Mouse (Mus musculus) ES-CJ7 (cell line): ENCODE measurements around the gene Gm49388.
"Not testable (repeated sequence)": the region's sequence is repeated elsewhere in the genome, so short reads cannot be mapped to it uniquely, and the experiment has no call there.

Experiments
- DNase-seq: peaks from one replicate; pipeline ENCODE4 v3.0.0; 2011; ENCODE audit warnings: low read depth, low spot score

Gene Gm49388

DNA sequence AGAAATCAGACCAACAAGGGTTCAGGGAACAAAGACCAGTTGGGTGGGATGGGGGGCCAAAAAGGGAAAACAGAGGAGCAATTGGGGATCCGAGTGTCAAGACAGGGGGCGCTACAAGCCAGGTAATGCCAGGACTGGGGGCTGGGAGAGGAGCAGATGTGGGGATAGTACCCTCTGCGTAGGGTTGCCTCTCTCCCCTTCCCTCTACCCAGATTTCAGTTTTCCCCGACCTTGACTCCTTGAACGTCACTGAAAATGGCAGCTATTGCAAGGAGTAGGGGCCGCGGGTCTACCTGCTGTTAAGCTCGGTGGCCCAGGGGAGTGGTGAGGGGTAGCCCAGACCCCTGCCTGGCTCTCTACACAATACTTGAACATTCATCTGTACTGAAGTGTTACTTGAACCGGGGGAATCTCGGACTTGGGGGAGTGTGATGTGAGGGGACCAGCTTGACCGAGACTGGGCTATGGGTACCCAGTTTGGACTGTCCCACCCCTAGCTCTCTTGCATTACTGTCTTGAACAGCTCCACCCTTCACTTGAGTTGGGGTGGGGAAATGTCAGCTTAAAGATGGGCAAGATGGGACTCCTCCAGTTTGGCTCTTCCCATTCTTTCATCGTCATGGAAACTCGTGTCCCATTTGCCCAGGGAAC, 16.9 kb upstream of the Gm49388 start:
- no peak for DNase-seq

- peak; percentile 100 for DNase-seq
These were observed 16.3 kb upstream of the Gm49388 start for GRCm38 (mm10) chr7:127768997-127769593.

GRCm38 (mm10) chr7:127769651-127770038, 15.8 kb upstream of the Gm49388 start, which contains the start of gene Orai3:
Gene Orai3 (plus strand): TSS chr7:127769815.
- peak; percentile 77 for DNase-seq

DNA sequence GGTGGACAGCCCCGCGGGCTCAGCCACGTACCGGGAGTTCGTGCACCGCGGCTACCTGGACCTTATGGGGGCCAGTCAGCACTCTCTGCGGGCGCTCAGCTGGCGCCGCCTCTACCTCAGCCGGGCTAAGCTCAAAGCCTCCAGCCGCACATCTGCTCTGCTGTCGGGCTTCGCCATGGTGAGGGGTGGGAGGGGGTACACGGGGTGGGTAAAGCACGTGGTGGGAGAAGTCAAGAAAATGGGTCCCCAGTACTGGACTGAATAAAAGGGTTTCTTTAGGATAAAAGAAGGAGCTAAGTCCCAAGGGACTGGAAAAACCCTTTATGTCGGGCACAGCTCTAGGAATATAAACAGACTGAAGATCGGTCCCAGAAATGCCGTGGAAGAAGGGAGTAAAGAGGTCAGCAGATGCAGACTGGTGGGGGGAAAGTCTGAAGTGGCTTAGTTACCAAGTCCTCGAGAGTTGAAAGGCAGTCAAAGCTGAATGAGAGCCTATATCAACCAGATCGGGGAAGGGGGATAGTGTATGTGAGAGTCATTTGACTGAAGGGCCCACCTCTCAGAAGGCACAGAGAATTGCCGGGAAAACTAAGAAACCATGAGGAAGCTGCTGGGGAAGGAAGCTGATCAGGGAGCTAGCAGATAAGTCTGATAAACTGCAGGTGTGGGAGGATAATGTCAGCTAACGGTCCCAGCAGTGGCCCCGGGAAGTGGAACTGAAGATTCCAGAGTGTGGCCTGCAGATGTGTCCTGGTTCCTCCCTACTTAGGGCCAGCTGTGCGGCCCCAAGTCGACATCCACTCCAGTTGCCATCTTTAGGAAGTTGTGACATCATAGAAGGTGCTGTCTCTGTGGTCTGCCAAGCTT, 15.1 kb upstream of the Gm49388 start:
- DNase-seq: no peak

GRCm38 (mm10) chr7:127771262-127771661, 14.1 kb upstream of the Gm49388 start:
- DNase-seq: peak; percentile 50

DNA sequence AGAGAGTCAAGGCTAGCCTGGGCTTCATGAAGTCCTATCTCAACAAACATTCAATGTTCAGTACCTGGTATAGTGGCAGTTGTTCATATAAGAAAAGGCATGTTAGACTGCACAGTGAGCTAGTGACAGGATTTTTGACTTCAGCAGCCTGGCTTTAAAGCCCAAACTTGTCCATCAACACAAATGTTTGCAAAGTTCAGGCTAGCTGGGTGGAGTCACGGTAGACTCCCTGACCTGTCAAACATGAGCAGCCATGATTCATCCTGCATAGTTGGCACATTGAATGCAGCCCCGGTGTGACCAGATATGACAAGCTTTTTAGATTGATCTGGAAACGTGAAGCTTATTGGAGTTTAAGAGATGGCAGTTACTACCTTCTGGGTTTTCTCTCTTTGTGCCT, 13.3 kb upstream of the Gm49388 start:
- no peak for DNase-seq

GRCm38 (mm10) chr7:127772557-127772956, 12.9 kb upstream of the Gm49388 start:
- no peak for DNase-seq

DNA sequence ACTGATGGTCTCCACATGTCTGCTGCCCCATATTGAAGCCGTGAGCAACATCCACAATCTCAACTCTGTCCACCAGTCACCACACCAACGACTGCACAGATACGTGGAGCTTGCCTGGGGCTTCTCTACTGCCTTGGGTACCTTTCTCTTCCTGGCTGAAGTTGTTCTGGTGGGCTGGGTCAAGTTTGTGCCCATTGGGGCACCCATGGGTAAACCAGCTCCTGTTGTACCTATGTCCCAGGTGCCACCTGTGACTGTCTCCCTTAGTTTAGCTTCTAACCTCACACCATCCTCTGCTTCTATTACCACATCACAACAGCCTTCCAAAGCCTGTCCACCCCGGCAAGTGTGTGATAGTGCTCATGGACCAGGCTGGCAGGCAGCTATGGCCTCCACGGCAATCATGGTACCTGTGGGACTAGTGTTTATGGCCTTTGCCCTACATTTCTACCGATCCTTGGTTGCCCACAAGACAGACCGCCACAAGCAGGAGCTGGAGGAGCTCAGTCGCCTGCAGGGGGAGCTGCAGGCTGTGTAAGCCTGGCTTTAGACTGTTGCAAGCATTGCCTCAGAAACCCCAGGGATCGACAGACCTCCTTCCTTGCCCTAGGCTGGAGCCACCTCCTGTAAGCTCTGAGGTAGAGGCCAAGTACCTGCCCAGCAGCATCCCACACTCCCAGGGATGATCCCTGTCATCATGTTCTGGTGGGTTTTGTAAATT, 11.6 kb upstream of the Gm49388 start:
- peak; percentile 91 for DNase-seq

GRCm38 (mm10) chr7:127775837-127776236, 9.6 kb upstream of the Gm49388 start:
- DNase-seq: not testable (repeated sequence)

GRCm38 (mm10) chr7:127776426-127776825, 9.0 kb upstream of the Gm49388 start, which contains the start of gene Setd1a:
Gene Setd1a (plus strand): TSS chr7:127776670.
- peak; percentile 87 for DNase-seq

DNA sequence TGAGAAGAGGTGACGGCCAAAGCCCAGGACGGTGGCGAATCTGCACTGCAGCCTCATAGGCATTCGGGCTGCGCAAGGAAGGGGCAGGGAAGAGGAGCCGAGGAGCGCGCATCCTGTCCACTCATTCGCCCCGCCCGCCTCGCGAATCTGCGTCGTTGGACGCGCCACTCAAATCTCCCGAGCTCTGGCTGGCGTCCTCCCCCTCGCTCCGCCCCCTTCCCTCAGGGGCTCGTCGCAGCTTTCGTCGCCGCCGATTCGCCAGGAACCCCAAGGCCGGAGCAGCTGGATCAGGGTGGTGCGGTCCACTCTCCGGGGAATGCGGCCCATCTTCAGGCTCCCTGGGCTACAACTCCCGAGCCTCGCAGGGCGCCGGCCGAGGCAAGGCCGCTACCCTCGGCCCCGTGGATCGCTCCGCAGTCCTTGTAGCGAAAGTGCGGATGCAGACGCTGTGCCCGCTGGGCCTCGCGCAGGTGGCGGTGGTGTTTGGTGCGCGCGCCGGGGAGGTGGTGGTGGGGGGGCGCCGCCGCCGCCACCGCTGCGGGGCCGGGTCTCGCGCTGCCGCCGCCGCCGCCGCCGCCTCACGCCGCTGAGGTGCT, 8.4 kb upstream of the Gm49388 start:
- peak; percentile 97 for DNase-seq

DNA sequence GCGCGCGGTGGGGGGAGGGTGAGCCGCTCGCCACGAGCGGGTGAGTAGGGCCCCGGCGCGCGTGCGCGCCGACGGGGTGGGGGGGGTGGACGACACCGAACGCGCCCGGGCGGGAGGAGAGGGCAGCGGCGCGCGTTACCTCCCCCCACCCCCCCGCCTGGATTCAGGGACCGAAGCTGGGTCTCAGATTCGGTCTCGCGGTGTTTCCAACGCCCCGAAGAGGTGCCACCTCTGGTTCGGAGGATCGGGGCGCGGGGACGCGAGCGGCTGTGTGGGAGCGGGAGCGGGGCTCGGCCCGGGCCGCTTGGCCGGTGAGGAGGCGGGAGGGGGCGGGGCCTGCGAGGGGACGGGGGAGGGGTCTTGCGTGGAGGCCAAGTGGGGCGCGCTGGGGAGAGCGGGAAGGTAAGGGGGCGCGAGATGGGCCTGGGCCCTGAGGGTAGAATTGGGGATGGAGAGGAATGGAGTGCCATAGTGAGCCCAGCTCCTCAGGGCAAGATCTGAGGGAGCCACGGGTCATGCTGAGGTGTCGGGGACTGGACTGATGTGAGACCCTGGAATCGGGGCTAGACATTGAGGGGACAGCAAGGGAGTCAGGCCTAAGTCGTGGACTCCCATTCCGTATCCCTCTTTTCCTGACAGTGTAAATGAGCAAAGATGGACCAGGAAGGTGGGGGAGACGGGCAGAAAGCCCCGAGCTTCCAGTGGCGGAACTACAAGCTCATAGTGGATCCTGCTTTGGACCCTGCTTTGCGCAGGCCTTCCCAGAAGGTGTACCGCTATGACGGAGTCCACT, 7.7 kb upstream of the Gm49388 start:
- DNase-seq: peak; percentile 66

DNA sequence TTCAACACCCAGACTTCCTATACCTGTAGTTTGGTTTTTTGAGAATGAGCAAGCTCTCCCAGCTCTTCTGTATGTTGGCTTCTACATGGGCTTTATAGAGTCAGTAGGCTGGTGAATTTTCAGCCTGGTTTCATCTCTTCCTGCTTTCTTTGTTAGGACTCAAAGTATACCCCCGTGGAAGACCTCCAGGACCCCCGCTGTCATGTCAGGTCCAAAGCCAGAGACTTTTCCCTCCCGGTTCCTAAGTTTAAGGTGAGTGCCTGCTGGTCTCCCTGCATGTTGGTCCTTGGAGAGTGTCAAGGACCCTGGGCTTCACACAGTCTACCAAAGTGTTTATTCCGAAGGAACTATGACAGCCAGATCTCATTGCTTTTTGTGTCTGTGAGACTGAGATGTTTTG, 7.1 kb upstream of the Gm49388 start:
- DNase-seq: no peak

DNA sequence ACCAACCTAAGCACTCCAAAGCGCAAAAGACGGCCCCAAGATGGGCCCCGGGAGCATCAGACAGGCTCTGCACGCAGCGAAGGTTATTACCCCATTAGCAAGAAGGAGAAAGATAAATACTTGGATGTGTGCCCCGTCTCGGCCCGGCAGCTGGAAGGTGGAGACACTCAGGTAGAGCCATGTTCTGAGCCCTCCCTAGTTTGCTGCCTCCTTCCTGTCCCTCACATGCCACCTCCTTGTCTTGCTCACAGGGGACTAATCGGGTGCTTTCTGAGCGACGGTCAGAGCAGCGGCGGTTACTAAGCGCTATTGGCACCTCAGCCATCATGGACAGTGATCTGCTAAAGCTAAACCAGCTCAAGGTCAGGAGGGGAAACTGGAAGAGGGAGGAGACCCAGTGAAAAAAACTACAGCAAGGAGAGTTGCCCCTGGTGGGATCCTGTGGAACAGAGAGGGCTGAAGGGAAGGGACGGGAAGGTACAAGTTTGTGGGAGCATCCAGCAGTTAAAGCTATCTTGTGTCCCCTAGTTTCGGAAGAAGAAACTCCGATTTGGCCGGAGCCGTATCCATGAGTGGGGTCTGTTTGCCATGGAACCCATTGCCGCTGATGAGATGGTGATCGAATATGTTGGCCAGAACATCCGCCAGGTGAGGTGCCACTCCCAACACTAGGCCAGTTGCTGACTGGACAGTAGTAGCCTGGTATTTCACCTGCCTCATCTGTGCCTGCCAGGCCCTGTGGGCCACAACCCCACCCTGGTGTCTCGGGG, 11.9 kb downstream of the Gm49388 start:
- no peak for DNase-seq

DNA sequence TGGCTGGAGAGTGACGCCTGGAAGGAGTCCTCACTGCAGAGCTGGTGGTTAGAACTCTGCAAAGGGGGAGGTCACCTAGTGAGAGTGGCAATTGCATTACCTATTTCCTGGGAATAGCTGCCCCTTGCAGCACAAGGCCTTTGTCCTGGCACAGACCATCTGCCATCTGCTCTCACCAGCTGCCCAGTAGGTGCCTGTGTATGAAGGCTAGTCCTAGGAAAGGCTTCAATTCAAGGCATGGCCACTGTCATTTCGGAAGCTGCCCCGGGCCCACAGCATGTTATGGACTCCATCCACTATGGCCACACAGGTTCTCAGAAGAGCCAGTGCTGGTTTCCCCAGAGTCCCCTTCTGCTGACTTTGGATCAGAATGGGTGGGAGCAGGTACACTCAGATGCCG, 13.2 kb downstream of the Gm49388 start:
- DNase-seq: no peak

DNA sequence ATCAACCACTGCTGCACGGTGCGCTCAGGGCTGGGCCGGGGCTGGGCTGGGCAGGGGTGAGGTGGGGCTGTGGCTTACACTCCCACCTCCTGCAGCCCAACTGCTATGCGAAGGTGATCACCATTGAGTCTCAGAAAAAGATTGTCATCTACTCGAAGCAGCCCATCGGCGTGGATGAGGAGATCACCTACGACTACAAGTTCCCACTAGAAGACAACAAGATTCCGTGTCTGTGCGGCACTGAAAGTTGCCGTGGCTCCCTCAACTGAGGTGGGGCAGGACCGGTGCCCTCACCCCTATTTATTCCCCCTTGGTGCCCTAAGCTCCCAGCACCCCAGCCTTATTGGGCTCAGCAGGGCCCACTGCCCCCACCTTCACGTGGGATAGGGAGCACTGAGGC, 13.8 kb downstream of the Gm49388 start:
- no peak for DNase-seq

- DNase-seq: no peak
These were observed 14.3 kb downstream of the Gm49388 start for GRCm38 (mm10) chr7:127799738-127800137.

DNA sequence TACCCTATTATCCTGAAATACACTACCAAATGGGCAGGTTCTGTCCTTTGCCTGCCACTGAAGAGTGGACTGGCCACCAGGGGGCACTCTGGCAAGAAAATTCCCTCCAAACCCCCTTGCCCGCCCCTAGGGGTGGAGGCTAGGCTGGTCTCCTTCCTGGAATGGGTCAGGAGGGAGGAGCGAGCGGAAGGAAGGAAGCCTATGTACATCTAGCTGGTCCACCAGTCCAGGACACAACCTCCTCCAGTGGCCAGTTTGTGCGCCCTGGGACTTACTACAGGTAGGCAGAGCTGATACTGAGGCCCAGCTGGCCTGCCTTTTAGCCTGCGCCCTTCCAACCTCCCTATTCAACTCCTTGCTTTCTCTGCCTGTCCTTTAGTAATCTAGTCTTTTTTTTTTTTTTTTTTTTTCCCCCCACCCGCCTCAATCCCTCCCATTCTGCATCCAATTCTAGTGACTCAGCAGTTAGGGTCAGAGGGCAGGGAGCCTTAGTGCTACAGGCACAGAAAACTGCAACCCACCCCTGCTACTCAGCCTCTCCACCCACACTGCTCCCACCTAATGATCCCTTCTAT, 15.1 kb downstream of the Gm49388 start, which contains the start of gene Hsd3b7:
Hsd3b7 (plus strand) TSS at position 170 of the 575 bp plus-strand sequence.
- peak; percentile 88 for DNase-seq

DNA sequence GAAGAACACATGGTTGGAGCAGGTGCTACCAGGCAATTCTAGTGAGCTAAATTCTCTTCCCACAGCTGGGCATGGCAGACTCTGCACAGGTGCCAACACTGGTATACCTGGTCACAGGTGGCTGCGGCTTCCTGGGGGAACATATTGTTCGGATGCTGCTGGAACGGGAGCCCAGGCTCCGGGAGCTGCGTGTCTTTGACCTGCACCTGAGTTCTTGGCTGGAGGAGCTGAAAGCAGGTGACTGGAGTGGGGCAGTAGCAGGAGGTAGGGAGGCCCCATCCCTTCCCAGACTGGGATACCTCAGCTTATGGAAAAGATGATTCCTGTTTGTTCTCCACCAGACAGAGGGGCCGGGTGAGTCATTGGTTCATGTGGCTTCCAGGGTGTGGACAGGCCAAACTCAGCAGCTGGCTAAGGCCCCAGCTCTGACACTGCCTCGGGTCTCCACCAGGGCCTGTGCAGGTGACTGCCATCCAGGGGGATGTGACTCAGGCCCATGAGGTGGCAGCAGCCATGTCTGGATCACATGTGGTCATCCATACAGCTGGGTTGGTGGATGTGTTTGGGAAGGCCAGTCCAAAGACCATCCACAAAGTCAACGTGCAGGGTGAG, 15.7 kb downstream of the Gm49388 start:
- DNase-seq: no peak
